ENCODE assay signal across 7 mouse cellular contexts in genomic region chr10:54073641-54074203, GRCm38 (mm10). TPM values are rescaled to one million over a fixed set of nuclear protein-coding genes. Genes with fewer than 3 reads are reported as not detected.
DNase-seq lines count a peak whose midpoint lies in the region; ATAC-seq and TF ChIP-seq lines count a peak whose summit lies in the region.

No protein-coding gene starts in this region.

- no peak for TF ChIP-seq CTCF in bone marrow, adult 2 months (IDR thresholded peaks at IDR 0.05; ENCODE audit: control insufficient read depth, insufficient read depth, low read length)

- peak; percentile 24 for ATAC-seq in CD4-positive, CD25-positive, alpha-beta regulatory T cell, adult 4 months
- no peak for ATAC-seq in hindbrain, embryonic 13.5 days (ENCODE audit: low FRiP score)
- no peak for ATAC-seq in limb, embryonic 14.5 days (ENCODE audit: low FRiP score, low read depth)
- no peak for ATAC-seq in midbrain, embryonic 16.5 days

- peaks cover 24% of the 10 kb centered on the region for H3K27me3 ChIP-seq in hindbrain, embryonic 13.5 days
- H3K27me3 ChIP-seq in limb, embryonic 14.5 days (ENCODE audit: control insufficient read depth, insufficient read depth, low read length): no peaks in the 10 kb centered on the region
- H3K27me3 ChIP-seq in midbrain, embryonic 16.5 days (ENCODE audit: control insufficient read depth, insufficient read depth, low read depth, low read length): no peaks in the 10 kb centered on the region

- 5% methylated on average over 6 of the region's 6 CpGs for WGBS in bone marrow, adult 2 months
- WGBS in hindbrain, embryonic 13.5 days: 66% methylated on average over 6 of the region's 6 CpGs
- 14% methylated on average over 6 of the region's 6 CpGs for WGBS in limb, embryonic 14.5 days
- 81% methylated on average over 6 of the region's 6 CpGs for WGBS in midbrain, embryonic 16.5 days

- H3K4me2 ChIP-seq in hindbrain, embryonic 13.5 days: peak overlapping the region; percentile 100
- peak overlapping the region; percentile 96 for H3K4me2 ChIP-seq in limb, embryonic 14.5 days (replicated peaks; ENCODE audit: low read depth, low read length, severe bottlenecking)
- peak overlapping the region; percentile 99 for H3K4me2 ChIP-seq in midbrain, embryonic 16.5 days (ENCODE audit: low read length)

- H3K4me3 ChIP-seq in bone marrow, adult 2 months (replicated peaks; ENCODE audit: control insufficient read depth, low read depth, low read length): peak overlapping the region; percentile 95
- peak overlapping the region; percentile 82 for H3K4me3 ChIP-seq in hindbrain, embryonic 13.5 days
- peak overlapping the region; percentile 76 for H3K4me3 ChIP-seq in limb, embryonic 14.5 days (replicated peaks; ENCODE audit: low read length)
- H3K4me3 ChIP-seq in midbrain, embryonic 16.5 days (ENCODE audit: low read depth, low read length): peak overlapping the region; percentile 84

- H3K27ac ChIP-seq in bone marrow, adult 2 months (ENCODE audit: control insufficient read depth, insufficient read depth, low read depth, low read length, poor library complexity): no peak overlapping the region
- no peak overlapping the region for H3K27ac ChIP-seq in hindbrain, embryonic 13.5 days
- H3K27ac ChIP-seq in limb, embryonic 14.5 days (replicated peaks; ENCODE audit: low read depth, low read length): no peak overlapping the region
- H3K27ac ChIP-seq in midbrain, embryonic 16.5 days (ENCODE audit: low read length): no peak overlapping the region

- no peak for TF ChIP-seq POLR2A in bone marrow, adult 2 months (IDR thresholded peaks at IDR 0.05; ENCODE audit: borderline replicate concordance, control insufficient read depth, low read depth, low read length)
- TF ChIP-seq POLR2A in limb, embryonic 14.5 days (IDR thresholded peaks at IDR 0.05; ENCODE audit: borderline replicate concordance, extremely low read depth, insufficient read depth, insufficient read length): no peak

- no peaks in the 10 kb centered on the region for H3K36me3 ChIP-seq in hindbrain, embryonic 13.5 days
- H3K36me3 ChIP-seq in limb, embryonic 14.5 days (ENCODE audit: control insufficient read depth, insufficient read depth, low read length): no peaks in the 10 kb centered on the region
- no peaks in the 10 kb centered on the region for H3K36me3 ChIP-seq in midbrain, embryonic 16.5 days (ENCODE audit: control insufficient read depth, insufficient read depth, low read length)

- H3K9ac ChIP-seq in hindbrain, embryonic 13.5 days: peak overlapping the region; percentile 80
- H3K9ac ChIP-seq in limb, embryonic 14.5 days (ENCODE audit: low read depth, low read length, severe bottlenecking): peak overlapping the region; percentile 25; the same call in 1 of the 2 replicates
- peak overlapping the region; percentile 79 for H3K9ac ChIP-seq in midbrain, embryonic 16.5 days (ENCODE audit: low read depth, low read length)

- DNase-seq in limb, embryonic 14.5 days (ENCODE audit: low spot score): peak; percentile 40
- DNase-seq in ovary, adult 18-20 months (ENCODE audit: low spot score): no peak
- DNase-seq in gastrocnemius, postnatal 10 days: no peak

- H3K9me3 ChIP-seq in hindbrain, embryonic 13.5 days: no peaks in the 10 kb centered on the region
- no peaks in the 10 kb centered on the region for H3K9me3 ChIP-seq in limb, embryonic 14.5 days (ENCODE audit: control insufficient read depth, low read length)
- H3K9me3 ChIP-seq in midbrain, embryonic 16.5 days (replicated peaks; ENCODE audit: control insufficient read depth, low read length, poor library complexity, severe bottlenecking): no peaks in the 10 kb centered on the region

- H3K4me1 ChIP-seq in bone marrow, adult 2 months (ENCODE audit: control insufficient read depth, insufficient read depth, low read length): peaks cover 4% of the 10 kb centered on the region; the same call in 1 of the 2 replicates
- peaks cover 28% of the 10 kb centered on the region for H3K4me1 ChIP-seq in hindbrain, embryonic 13.5 days (replicated peaks)
- peaks cover 24% of the 10 kb centered on the region for H3K4me1 ChIP-seq in limb, embryonic 14.5 days (ENCODE audit: control insufficient read depth, insufficient read depth, low read length)
- no peaks in the 10 kb centered on the region for H3K4me1 ChIP-seq in midbrain, embryonic 16.5 days (ENCODE audit: control insufficient read depth, insufficient read depth, low read length)

RNA-seq across cellular contexts. Expression of gene Man1a, which starts 2.7 kb away (rescaled TPM):
- polyA plus RNA-seq in CD4-positive, CD25-positive, alpha-beta regulatory T cell, adult 4 months (2017; shearing (Covaris generic)): 10 to 100 TPM; 19.9 to 25.9 TPM
- polyA plus RNA-seq in bone marrow, adult 2 months (2011; ENCODE audit: insufficient read depth, insufficient read length, low replicate concordance, missing spikeins): 9.8 and 14.8 TPM in 2 replicates
- 3.4 and 3.5 TPM in 2 replicates for polyA plus RNA-seq in hindbrain, embryonic 13.5 days (2015; fragmentation: Nextera tagmentation; extraction: Ambion mirVana)
- polyA plus RNA-seq in limb, embryonic 14.5 days (2012; rRNA removed): 14.2 and 16.8 TPM in 2 replicates
- polyA plus RNA-seq in limb, embryonic 14.5 days (2014; fragmentation: Nextera tagmentation; extraction: Ambion mirVana): 11.9 and 12.7 TPM in 2 replicates
- polyA plus RNA-seq in midbrain, embryonic 16.5 days (2015; fragmentation: Nextera tagmentation; extraction: Ambion mirVana): 4.0 and 4.7 TPM in 2 replicates
- total RNA-seq in gastrocnemius, postnatal 10 days (2021): 10 to 100 TPM; 19.6 to 21.7 TPM

Comparison
In these comparisons a context has a peak if more than half of its experiments do, and no peak if none do; other contexts are left out.
1. H3K9ac ChIP-seq: peak in every context shown above with its lines; median percentile 80 in hindbrain, embryonic 13.5 days; 79 in midbrain, embryonic 16.5 days; 25 in limb, embryonic 14.5 days.